In genomic region chr3:21768081-21768480, GRCm38 (mm10) we compare ENCODE assay signal across 19 mouse cellular contexts.
A peak's percentile ranks its signal among the peaks of the same experiment; 100 is the strongest.
DNase-seq lines count a peak whose midpoint lies in the region; ATAC-seq and TF ChIP-seq lines count a peak whose summit lies in the region.
"Had no signal": no experiment of that assay in that cellular context is flagged by ENCODE, and none has a peak within 500 bp of the region (broad histone marks: within the 10 kb centered on the region; RNA-seq: fewer than 3 reads in every experiment).

No protein-coding gene starts in this region.

- H3K4me2 ChIP-seq in CH12.LX (ENCODE audit: insufficient read depth, low read depth, poor library complexity, severe bottlenecking): no peak overlapping the region
- no peak overlapping the region for H3K4me2 ChIP-seq in forebrain, embryonic 14.5 days (ENCODE audit: low read length)

- H3K9me3 ChIP-seq in CH12.LX (replicated peaks; ENCODE audit: low read length): no peaks in the 10 kb centered on the region
- no peaks in the 10 kb centered on the region for H3K9me3 ChIP-seq in forebrain, embryonic 14.5 days (replicated peaks; ENCODE audit: control insufficient read depth, low read length)
- H3K9me3 ChIP-seq: G1E had no signal

- H3K4me3 ChIP-seq in CH12.LX (replicated peaks in 1 of 3; ENCODE audit: low read depth in 2 of 3, low read length in 2 of 3, poor library complexity in 1 of 3): no peak overlapping the region
- H3K4me3 ChIP-seq in forebrain, embryonic 14.5 days (ENCODE audit: low read depth, low read length): no peak overlapping the region

- ATAC-seq in forebrain, embryonic 14.5 days: no peak
- ATAC-seq: activated CD4-positive, CD25-positive, alpha-beta regulatory T cell, adult 4 months; CD4-positive, CD25-positive, alpha-beta regulatory T cell, adult 4 months; Patski had no signal

- H3K79me2 ChIP-seq in CH12.LX (replicated peaks; ENCODE audit: control insufficient read depth, extremely low read depth, insufficient read depth, poor library complexity, severe bottlenecking): no peaks in the 10 kb centered on the region

- no peak overlapping the region for H3K9ac ChIP-seq in CH12.LX (ENCODE audit: insufficient read depth, low read depth)
- no peak overlapping the region for H3K9ac ChIP-seq in forebrain, embryonic 14.5 days (ENCODE audit: low read length)

- no peak overlapping the region for H3K27ac ChIP-seq in CH12.LX (ENCODE audit: insufficient read depth, low read depth)
- no peak overlapping the region for H3K27ac ChIP-seq in forebrain, embryonic 14.5 days (ENCODE audit: low read depth, low read length)

- dilution Hi-C loops in CH12.LX (cut with MboI; ENCODE audit: extremely low pct_ligation_motif_present, extremely low pct_unique_long_range_greater_than_20kb, low sequenced_read_pairs): no loop called here

- peak; percentile 78 for TF ChIP-seq EP300 in CH12.LX (IDR thresholded peaks at IDR 0.05; ENCODE audit: low read length)

- TF ChIP-seq RAD21 in CH12.LX (IDR thresholded peaks at IDR 0.05; ENCODE audit: low read depth, low read length): no peak

- peaks cover 0 to 9% of the 10 kb centered on the region in 2 experiments; a peak in 2 of 4 replicates for H3K4me1 ChIP-seq in CH12.LX (ENCODE audit: control insufficient read depth in 1 of 2, insufficient read depth in 2 of 2)
- no peaks in the 10 kb centered on the region for H3K4me1 ChIP-seq in forebrain, embryonic 14.5 days (ENCODE audit: control insufficient read depth, insufficient read depth, low read length)

- in situ Hi-C loops in CH12.LX (cut with MboI; ENCODE audit: low pct_ligation_motif_present, low pct_unique_long_range_greater_than_20kb, low sequenced_read_pairs): no loop called here

- no peaks in the 10 kb centered on the region for H3K27me3 ChIP-seq in CH12.LX (replicated peaks)
- no peaks in the 10 kb centered on the region for H3K27me3 ChIP-seq in splenic B cell, adult 2 months (ENCODE audit: control insufficient read depth, insufficient read depth, low read length, poor library complexity, severe bottlenecking)
- no peaks in the 10 kb centered on the region for H3K27me3 ChIP-seq in forebrain, embryonic 14.5 days (replicated peaks; ENCODE audit: control insufficient read depth, insufficient read depth, low read length)

- TF ChIP-seq CTCF in CH12.LX (conservative IDR thresholded peaks at IDR 0.05 in 1 of 2, IDR thresholded peaks at IDR 0.05 in 1 of 2; ENCODE audit: low read depth in 2 of 2, low read length in 2 of 2): no peak

- TF ChIP-seq POLR2A in CH12.LX (IDR thresholded peaks at IDR 0.05; ENCODE audit: low read depth, low read length): no peak

- WGBS in forebrain, embryonic 14.5 days: 88% methylated on average over 1 of the region's 1 CpGs

- DNase-seq in CH12.LX (ENCODE audit: extremely low read depth): peak; percentile 35
- peak; percentile 5 for DNase-seq in splenic B cell, adult 2 months (ENCODE audit: low read depth, low spot score)
- DNase-seq in forebrain, embryonic 14.5 days (ENCODE audit: low spot score): no peak
- no peak for DNase-seq in cerebellum, postnatal 36 days
- DNase-seq: adrenal gland, adult 2 months; adrenal gland, adult 8-10 months; adrenal gland, postnatal 10 days; adrenal gland, postnatal 14 days; adrenal gland, postnatal 25 days; adrenal gland, postnatal 36 days; B cell, adult 2 months; cerebellum, adult 11 months; cerebellum, adult 11-12 months; cerebellum, adult 18-20 months; cerebellum, adult 2 months had no signal

- no peaks in the 10 kb centered on the region for H3K36me3 ChIP-seq in CH12.LX (replicated peaks in 1 of 2; ENCODE audit: control insufficient read depth in 1 of 2, insufficient read depth in 1 of 2, low read length in 1 of 2)
- H3K36me3 ChIP-seq in splenic B cell, adult 2 months (ENCODE audit: control insufficient read depth, insufficient read depth, low read length, poor library complexity, severe bottlenecking): no peaks in the 10 kb centered on the region
- H3K36me3 ChIP-seq in forebrain, embryonic 14.5 days (ENCODE audit: control insufficient read depth, insufficient read depth, low read length): no peaks in the 10 kb centered on the region
- H3K36me3 ChIP-seq: G1E had no signal

TF ChIP-seq in CH12.LX, 34 proteins besides CTCF, POLR2A, EP300 and RAD21:
- TF ChIP-seq HCFC1 (IDR thresholded peaks at IDR 0.05; ENCODE audit: low read depth, low read length): no peak
- no peak for TF ChIP-seq BHLHE40 (IDR thresholded peaks at IDR 0.05; ENCODE audit: low read depth, low read length)
- TF ChIP-seq IRF4 (IDR thresholded peaks at IDR 0.05; ENCODE audit: low read depth, low read length): peak; percentile 92
- peak; percentile 22 for TF ChIP-seq JUND (conservative IDR thresholded peaks at IDR 0.05; ENCODE audit: low read depth, low read length)
- TF ChIP-seq MAX (IDR thresholded peaks at IDR 0.05; ENCODE audit: low read length): no peak

Comparison
In these comparisons a context has a peak if more than half of its experiments do, and no peak if none do; other contexts are left out.
1. DNase-seq: peak in CH12.LX (single experiment) and splenic B cell, adult 2 months (single experiment); none in forebrain, embryonic 14.5 days (single experiment) and cerebellum, postnatal 36 days (0 of 2).